Mouse (Mus musculus) gastrocnemius, postnatal 4 days (tissue): ENCODE measurements around the gene Zmynd10. TPM values are rescaled to one million over a fixed set of nuclear protein-coding genes. Genes with fewer than 3 reads are reported as not detected.
A peak's percentile ranks its signal among the peaks of the same experiment; 100 is the strongest.

Experiments
- DNase-seq, 2 experiments: peaks; one replicate each; pipeline ENCODE4 v3.0.0; 2021 to 2022; ENCODE audit warnings: low spot score in 2 of 2, mixed read lengths in 2 of 2
- long read RNA-seq, 2 experiments: library from polyadenylated mRNA; stranded (forward); transcript quantifications; one replicate each; pipeline ENCODE4 v2.0.0; 2021
- total RNA-seq, 2 experiments: library from RNA; stranded (reverse); gene quantifications; 2 replicates each; pipeline ENCODE4 v1.2.3; 2021

Gene Zmynd10
- not detected for total RNA-seq
- long read RNA-seq, experiment 1, result 0 reads
- long read RNA-seq, experiment 2, result 0 reads

DNA sequence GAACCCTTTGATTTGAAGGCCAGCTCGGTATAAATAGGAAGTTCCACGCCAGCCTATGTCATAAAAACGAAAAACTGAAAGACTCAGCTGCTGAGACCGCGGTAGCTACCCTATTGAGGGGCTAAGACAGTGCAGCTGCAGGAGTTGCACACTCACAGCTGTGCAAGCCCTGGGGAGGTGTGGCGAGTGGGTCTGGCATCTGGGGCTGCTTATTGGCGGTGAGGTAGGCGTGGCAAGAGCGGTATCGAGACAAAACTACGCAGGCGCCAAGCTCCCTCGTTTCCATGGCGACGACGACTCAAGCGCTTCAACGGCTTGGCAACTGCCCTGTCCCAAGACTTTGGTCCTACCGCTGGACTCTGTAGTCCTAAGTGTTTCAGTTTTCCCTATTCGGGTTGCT, at the start of gene Zmynd10:
Gene Zmynd10 (plus strand): TSS at position 273 of the 400 bp plus-strand sequence.
- peak; percentile 72 to 91 for DNase-seq

DNA sequence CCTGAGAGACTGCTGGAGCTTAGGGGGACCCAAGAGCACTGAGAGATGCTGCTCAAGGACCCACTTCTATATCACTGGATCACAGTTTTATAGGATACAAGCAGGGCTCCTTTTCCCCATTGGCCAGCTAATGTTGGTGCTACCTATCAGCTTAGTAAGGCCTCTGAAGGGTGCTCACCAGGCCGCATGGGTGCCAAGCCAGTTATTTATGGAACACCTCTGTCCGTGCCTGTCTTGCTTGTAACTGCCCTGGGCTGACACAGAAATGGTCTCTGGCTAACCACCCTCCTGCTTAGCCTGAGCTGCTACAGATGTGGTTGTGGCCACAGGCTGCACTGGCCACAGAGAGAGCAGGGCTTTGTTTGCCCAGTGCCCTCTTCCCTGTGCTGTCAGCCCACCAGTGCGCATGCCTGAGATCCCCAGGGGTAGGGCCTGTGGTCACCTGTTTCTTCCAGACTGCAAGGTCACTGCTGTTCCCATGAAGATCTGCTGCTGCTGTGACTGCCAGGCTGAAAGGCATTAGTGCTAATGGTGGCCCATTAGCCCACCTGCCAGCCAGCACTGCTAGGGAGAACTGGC, 46.3 kb upstream of the Zmynd10 start:
- DNase-seq, result no peak

DNA sequence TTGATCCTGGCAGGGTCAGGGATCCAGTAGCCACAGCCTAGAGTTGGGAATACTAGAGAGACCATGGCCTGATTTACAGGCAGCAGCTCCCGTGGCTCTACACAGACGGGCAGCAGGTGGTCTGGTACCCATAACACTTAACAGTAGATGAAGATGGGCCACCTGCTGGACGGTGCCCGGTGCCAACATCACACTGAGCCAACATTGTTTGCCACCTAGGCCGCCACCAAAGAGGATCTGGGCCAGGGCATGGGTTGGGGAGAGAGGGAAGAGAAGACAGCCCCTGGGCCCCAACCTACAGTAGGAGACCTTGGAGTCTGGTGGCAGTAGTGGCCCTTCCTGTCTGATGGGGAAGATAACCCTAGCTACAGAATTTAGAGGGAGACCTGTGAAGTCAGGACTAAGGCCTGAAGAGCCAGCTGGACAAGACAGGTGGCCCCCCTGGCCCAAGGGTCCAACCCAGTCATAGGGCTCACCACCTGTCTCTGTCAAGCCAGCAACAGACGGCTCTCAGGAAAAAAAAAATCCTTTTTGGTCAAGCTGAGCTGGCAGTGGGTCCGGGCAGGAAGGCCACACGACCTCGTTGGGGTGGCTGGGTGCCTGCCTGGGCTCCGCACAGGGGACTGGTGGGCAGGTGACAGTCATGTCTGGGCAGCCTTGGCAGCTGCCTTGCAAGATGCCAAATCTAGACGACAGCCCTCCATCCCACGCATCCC, 44.8 kb upstream of the Zmynd10 start:
- no peak for DNase-seq

DNA sequence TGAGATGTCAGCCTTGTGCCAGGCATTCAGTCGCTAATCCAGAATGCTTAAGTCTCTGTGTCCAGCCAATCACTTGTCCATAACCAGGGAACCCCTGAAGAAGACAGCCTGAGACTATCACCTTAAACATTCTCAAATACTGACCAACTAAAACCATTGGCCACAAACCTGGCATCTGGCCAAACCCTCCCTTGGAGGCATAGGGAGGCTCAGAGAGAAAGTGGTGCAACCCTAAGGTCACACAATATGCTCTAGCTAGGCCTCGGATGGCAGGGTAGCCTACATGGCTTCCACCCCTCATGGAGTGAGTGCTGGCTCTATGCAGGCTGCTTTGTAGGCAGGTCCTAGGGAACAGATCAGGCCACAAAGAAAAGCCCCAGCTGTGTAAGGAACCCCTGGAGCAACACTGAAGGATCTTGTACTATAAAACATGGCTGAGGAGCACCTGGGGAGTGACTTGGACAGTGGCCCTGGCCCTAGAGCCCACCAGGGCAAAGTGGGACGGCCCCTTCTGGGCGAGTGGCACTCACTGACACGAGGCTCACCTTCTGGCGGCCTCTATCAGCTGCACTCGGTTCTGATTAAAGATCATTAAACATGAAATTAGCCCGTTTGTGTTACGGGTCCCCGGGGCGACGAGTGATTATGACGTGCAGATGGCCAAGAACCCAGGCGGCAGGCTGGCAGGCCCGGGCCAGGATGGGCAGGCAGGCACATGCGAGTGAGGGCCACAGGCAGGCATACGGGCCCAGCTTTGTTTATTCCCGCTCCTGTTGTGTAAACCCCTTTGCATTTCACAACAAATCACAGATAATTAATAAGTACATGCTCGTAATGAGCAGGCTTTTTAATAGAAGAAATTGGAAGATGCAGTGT, 42.2 kb upstream of the Zmynd10 start:
- DNase-seq, result no peak

DNA sequence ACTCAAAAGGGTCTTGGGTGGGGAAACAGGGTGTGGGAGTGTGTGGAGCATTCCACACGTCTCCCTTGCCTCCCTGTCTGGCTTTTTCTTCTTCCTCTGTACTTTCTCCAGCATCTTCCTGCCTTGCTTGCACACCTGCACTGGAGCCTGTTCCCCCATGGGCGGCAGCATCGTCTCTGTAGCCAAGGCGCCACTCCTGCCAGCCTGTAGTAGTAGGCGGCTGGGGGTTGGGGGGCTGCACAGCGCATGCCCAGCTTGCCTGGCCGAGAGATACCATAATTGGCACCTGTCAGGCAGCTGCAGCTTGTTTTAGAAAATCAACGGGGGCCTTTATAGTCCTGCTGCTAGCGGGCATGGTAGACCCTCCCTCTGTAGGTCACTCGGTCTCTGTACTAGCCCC, 38.8 kb upstream of the Zmynd10 start:
- DNase-seq, result no peak

DNA sequence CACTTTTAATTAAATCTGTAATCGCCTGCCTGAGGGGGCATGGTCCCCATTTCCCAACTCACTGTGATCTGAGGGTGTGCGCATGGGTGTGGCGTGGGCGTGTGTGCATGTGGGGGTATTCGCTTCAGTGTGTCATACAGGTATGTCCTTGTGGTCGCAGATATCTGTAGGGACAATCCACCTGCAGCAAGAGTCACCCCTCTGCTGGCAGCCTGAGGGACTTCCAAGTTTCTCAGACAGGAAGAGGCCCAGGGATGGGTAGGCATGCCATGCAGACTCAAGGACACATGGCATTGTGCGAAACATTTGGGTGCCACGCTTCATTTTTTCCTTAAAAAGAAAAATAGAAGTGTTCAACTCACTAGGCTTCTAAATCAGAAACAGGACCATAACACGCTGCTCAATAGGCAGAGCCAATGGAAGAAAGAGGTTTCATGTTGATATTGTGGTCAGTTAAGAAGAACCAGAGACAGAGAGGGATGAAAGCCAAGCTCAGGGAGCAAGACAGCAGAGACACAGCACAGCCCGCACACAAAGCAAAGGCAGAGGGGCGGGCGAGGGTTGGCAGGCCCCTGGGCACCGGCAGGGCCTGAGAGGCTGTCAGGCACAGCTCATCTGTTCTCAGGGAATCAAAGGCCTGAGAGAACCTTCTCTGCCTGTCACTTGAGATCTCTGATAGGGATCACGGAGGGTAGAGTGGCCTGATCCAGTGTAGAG, 36.6 kb upstream of the Zmynd10 start:
- no peak for DNase-seq

DNA sequence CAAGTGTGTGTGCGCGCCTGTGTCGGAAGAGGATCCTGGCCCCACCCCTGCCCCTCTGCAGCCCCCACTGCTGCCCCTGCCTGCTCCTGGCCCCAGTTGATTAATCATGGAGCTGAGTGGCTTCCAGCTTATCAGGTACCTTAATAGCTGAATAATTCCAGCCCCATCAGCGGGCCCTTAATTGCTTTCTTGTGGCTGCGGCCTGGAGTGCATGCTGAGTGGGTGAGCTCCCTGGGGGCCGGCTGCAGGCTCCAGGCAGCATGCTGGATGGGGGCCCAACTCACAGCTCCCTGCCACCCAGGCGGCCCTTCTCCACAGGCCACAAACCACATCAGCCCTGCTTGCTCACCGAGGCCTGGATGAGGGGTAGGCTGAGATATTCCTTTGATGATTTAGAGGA, 35.7 kb upstream of the Zmynd10 start:
- no peak for DNase-seq

DNA sequence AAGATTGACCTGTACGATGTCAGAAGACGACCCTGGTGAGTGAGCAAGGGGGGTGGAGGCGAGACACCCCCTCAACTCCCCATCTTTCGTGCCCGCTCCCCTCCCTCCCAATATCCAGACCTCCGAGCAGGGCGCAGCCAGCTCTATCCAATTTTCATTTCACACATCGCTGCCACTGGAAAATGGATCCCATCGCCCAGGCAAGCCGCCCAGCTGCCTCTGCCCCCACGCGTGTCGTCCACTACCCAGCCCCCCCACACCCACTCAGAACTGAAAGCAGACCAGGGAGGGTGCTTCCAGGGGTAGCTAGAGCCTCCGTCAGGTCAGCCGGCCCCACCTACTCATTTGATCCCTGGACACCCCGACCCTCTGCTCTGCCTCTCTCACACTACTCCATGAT, 34.8 kb upstream of the Zmynd10 start:
- no peak for DNase-seq

DNA sequence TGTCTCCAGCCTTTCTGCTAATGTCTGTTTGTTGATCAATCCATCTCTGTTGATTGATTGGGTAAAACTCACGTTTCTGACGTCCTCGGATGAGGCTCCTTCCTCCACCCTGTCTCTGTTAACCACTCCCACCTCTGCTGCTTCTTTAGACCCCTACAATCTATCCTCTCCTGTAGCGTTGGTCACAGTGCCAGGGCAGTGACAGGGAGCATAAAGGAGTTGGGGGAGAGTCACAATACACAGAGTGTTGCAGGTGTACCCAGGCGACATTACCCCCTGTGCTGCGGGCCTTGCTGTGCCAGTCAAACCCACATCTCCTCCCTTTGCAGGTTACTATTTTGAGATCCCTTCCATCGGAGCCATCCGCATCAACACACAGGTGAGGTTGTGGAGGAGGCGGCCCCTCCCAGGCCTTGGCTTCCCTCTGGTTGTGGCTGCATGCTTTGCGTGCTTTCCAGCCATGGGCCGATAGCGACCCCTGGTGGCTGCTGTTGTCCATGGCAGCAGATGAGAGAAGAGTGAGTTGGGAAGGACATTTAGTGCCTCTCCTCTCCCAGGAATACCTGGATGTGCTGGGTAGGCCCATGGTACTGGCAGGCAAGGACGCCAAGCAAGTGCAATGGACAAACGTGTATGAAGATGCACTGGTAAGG, 32.7 kb upstream of the Zmynd10 start:
- DNase-seq, result peak; percentile 79 to 80

DNA sequence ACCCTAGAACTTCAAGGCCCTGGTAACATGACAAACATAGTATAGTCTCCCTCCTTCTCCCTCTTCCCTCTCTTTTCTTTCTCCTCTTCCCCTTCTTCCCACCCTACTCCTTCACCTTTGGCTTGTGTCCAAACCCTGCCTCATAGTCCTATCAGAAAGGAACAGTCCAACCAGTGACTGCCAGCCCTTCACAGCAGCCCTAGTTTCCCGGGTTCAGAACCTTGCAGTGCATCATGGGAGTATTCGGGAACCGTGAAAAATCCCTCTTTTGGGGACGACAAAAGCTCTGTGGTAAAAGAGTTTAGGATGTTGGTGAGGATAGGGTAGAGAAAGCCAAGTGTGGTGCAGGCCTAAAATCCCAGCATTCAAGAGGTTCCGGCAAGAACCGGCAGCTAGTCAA, 26.8 kb upstream of the Zmynd10 start:
- no peak for DNase-seq

DNA sequence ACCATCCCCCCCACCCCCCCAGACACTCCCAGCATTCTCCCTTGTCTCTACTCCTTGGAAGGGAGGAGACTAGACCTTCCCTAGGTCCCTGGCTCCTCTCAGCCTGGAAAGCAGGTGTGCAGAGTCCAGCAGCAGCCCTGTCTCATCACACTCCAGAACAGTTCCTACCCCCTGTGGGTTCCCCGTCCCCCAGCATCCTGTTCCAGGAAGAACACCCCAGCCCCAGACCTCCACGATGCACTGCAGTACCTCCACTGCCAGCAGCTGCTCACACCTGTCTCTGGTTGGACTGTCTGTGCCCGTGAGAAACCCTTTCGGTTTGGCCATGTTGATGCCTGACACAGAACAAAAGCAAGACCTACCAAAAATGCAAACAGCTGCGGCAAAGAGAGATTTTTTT, 25.9 kb upstream of the Zmynd10 start:
- no peak for DNase-seq

DNA sequence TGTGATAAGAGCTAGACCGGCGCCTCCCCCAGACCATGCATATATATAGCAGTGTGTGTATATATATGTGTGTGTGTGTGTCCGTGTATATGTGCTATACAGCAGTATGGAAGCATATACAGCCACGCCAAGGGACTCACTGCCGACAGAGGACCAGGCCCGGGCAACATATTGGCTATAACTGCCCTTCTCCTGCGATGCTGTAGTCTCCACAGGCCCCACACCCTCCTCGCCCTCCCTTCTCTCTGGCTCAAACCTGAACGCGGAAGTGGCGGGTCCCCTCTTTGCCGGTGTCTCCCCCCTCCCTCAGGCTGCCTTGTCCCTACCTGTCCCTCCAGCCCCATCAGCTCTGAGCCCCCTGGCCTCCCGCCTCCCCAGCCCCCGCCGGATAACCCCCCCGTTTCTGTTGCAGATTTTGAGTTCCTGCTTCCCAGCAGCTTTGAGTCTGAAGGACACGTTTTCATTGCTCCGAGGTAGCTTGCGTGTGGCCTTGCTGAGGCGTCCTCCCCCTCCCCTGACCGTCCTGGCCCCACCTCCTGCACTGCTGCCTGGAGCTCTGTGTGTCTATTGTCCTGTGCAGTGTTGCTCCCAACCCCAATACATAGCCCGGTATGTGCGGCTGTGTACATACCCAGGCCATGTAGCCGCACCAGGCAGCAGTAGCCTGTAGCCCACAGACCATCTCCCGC, 25.2 kb upstream of the Zmynd10 start:
- no peak for DNase-seq

DNA sequence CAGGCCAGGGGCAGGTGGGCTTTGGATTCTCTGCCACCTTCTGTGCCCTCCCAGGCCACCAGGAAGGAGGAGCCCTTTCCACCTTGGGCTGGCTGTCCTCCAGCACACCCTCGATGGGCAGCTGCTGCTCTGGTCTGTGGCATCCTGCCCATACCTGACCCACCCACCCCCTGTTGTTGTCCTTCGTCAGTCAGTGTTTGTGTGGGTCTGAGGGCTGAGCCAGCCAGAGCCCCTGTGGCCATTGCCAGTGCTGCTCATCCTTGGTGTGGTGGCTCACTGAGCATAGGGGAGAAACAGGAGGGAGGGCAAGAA, 24.7 kb upstream of the Zmynd10 start:
- no peak for DNase-seq

DNA sequence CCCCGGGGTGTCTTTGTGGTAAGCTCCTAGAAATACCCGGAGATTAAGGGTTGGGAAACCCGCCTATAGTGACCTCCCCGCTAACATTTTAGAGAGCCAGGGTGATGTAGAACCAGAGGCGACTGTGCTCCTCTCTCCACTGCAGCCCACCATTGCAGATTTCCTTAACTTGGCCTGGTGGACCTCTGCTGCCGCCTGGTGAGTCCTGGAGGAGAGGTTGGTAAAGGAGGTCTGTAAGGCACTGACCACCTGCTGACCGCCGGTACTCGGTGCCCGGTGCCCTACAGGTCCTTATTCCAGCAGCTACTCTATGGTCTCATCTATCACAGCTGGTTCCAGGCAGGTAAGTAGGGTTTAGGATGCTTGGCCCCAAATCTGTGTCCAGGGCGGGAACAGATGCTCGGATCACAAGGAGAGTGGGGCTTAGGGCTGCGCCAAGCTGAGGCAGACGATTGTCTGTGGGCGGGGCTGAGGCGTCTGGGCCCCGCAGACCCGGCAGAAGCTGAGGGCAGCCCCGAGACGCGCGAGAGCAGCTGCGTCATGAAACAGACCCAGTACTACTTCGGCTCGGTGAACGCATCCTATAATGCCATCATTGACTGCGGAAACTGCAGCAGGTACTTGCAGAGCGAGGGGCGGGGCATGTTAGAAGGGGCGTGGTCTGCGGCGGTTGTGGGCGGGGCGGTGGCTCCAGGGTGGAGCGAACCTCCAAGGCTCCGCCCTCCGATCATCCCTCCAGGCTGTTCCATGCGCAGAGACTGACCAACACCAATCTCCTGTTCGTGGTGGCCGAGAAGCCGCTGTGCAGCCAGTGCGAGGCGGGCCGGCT, 20.7 kb upstream of the Zmynd10 start:
- DNase-seq, result peak in 1 of 2 experiments; percentile 62

DNA sequence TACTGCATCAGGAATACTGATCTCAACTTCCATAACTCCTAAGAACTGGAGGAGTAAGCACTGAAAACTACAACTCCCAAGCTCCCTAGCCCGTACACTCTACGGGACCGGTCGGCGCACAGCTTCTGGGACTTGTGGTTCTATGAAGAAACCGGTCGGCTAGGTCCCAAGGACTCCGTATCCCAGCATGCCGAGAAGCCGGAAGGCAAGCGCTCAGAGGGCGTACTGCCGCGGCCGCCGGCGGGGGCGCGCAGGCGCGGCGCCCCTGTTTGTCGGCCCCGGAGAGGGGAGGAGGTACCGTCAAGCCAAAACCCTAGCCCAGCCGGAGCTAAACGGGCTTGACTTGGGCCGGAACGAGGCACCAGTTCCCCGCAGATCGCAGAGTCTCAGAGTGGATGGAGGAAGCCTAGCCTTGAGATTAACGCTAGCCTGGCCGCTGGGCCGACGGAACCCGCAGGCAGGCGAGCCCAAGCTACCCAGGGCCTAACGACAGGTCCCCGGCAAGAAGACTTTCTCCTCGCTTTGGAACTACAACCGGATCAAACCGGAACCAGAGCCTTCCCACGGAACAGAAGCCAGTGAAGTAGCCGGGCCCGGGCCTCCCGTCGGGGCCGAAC, 13.2 kb upstream of the Zmynd10 start, which contains the start of gene Tmem115:
Gene Tmem115 (plus strand): TSS at position 155 of the 617 bp plus-strand sequence.
- peak; percentile 80 to 88 for DNase-seq

DNA sequence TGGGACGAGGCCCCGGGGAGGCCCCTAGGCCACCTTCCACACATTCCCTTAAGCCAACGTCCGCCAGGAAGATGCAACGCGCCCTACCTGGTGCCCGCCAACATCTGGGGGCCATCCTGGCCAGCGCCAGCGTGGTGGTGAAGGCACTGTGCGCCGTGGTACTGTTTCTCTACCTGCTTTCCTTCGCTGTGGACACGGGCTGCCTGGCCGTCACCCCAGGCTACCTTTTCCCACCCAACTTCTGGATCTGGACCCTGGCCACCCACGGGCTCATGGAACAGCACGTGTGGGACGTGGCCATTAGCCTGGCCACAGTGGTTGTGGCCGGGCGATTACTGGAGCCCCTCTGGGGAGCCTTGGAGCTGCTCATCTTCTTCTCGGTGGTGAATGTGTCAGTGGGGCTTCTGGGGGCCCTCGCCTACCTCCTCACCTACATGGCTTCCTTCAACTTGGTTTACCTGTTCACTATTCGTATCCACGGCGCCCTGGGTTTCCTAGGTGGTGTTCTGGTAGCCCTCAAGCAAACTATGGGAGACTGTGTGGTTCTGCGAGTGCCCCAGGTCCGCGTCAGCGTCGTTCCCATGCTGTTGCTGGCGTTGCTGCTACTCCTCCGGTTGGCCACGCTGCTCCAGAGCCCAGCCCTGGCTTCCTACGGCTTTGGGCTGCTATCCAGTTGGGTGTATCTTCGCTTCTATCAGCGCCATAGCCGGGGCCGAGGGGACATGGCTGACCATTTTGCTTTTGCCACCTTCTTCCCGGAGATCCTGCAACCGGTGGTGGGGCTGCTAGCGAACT, 12.5 kb upstream of the Zmynd10 start:
- peak in 1 of 2 experiments; percentile 57 for DNase-seq

DNA sequence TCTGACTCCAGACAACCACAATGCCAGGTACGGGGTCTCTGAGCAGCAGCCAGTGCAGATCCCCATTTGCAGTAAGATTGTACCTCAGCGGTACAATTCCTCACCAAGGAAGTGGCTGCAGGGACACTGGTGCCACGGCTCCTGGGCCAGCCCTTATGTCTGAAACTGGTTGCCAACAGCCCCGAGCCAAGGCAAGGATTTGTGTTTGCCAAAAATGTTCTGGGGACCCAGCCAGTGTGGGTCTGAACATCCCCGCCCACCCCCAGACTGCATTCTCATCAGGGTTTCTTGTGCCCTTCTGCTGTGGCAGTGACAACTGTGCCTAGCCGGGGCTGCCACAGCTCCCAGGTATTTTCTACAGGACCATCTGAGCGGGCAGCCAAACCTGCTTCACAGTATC, 8.9 kb upstream of the Zmynd10 start:
- DNase-seq, result no peak

DNA sequence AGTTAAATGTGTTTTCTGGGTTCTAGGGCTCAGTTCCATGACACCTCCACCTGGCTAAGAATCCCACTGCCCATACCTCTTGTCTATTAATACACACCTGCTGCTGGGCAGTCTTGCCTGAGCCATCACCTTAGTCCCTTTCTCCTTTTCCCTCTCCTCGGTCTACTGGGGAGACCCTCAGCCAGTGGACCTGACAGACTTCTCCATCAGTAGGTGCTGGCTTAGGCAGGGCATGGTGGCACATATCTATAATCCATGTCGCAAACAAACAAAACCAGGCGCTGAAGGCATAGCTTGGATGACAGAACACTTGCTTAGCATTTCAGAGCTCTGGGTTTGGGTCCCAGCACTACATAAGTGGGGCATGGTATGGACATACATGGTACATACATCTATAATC, 8.4 kb upstream of the Zmynd10 start:
- no peak for DNase-seq
